Mouse (Mus musculus): Measurements from ENCODE around the gene Tex45. TPM values are rescaled to one million over a fixed set of nuclear protein-coding genes. Genes with fewer than 3 reads are reported as not detected.

Tex45 gene
- polyA plus RNA-seq, 1 experiment from 2014 or later, result 0.33 TPM

- no peak overlapping the region for H3K27ac ChIP-seq (ENCODE audit: low read depth, low read length)
- DNase-seq (ENCODE audit: low spot score), result no peak
- peak overlapping the region; percentile 14; the same call in 1 of the 2 replicates for H3K4me3 ChIP-seq (ENCODE audit: low read depth, low read length)
- no peaks in the 10 kb centered on the region for H3K4me1 ChIP-seq (replicated peaks; ENCODE audit: control insufficient read depth, insufficient read depth, low read length)
- no peaks in the 10 kb centered on the region for H3K36me3 ChIP-seq (ENCODE audit: control insufficient read depth, insufficient read depth, low read length)
- H3K4me2 ChIP-seq (ENCODE audit: low read depth, low read length, severe bottlenecking), result peak overlapping the region; percentile 42
- H3K9ac ChIP-seq (ENCODE audit: low read length), result no peak overlapping the region
- no peak for ATAC-seq (replicated peaks; ENCODE audit: low FRiP score)
- WGBS, result 29% methylated on average over 37 of the region's 37 CpGs
- H3K9me3 ChIP-seq (ENCODE audit: control insufficient read depth, low read length), result no peaks in the 10 kb centered on the region
- peaks cover 2% of the 10 kb centered on the region; the same call in 1 of the 2 replicates for H3K27me3 ChIP-seq (ENCODE audit: control insufficient read depth, insufficient read depth, low read length)
These were observed 5.2 kb downstream of the Tex45 start for GRCm38 (mm10) chr8:3475715-3476429.

GRCm38 (mm10) chr8:3480221-3480785, 9.6 kb downstream of the Tex45 start:
- Histone ChIP-seq H3K36me3 (ENCODE audit: control insufficient read depth, insufficient read depth, low read length) (no peaks in the 10 kb centered on the region), H3K27me3 (ENCODE audit: control insufficient read depth, insufficient read depth, low read length) (peaks cover 2% of the 10 kb centered on the region; the same call in 1 of the 2 replicates), H3K27ac (ENCODE audit: low read depth, low read length) (no peak overlapping the region), H3K9me3 (ENCODE audit: control insufficient read depth, low read length) (no peaks in the 10 kb centered on the region), H3K4me3 (ENCODE audit: low read depth, low read length) (no peak overlapping the region), H3K4me1 (replicated peaks; ENCODE audit: control insufficient read depth, insufficient read depth, low read length) (no peaks in the 10 kb centered on the region), H3K4me2 (ENCODE audit: low read depth, low read length, severe bottlenecking) (no peak overlapping the region), H3K9ac (ENCODE audit: low read length) (no peak overlapping the region)
- 82% methylated on average over 4 of the region's 4 CpGs for WGBS
- ATAC-seq (replicated peaks; ENCODE audit: low FRiP score), result no peak
- DNase-seq (ENCODE audit: low spot score), result no peak

GRCm38 (mm10) chr8:3481605-3482004, 10.9 kb downstream of the Tex45 start:
- WGBS, result 68% methylated on average over 5 of the region's 5 CpGs
- Histone ChIP-seq H3K9me3 (ENCODE audit: control insufficient read depth, low read length) (no peaks in the 10 kb centered on the region), H3K4me1 (replicated peaks; ENCODE audit: control insufficient read depth, insufficient read depth, low read length) (no peaks in the 10 kb centered on the region), H3K9ac (ENCODE audit: low read length) (no peak overlapping the region), H3K27ac (ENCODE audit: low read depth, low read length) (no peak overlapping the region), H3K27me3 (ENCODE audit: control insufficient read depth, insufficient read depth, low read length) (no peaks in the 10 kb centered on the region; the same call in 1 of the 2 replicates), H3K36me3 (ENCODE audit: control insufficient read depth, insufficient read depth, low read length) (no peaks in the 10 kb centered on the region), H3K4me2 (ENCODE audit: low read depth, low read length, severe bottlenecking) (no peak overlapping the region), H3K4me3 (ENCODE audit: low read depth, low read length) (no peak overlapping the region)
- no peak for ATAC-seq (replicated peaks; ENCODE audit: low FRiP score)
- DNase-seq (ENCODE audit: low spot score), result no peak

GRCm38 (mm10) chr8:3482240-3482740, 11.6 kb downstream of the Tex45 start:
- DNase-seq (ENCODE audit: low spot score) (no peak), ATAC-seq (replicated peaks; ENCODE audit: low FRiP score) (no peak)
- H3K9me3 ChIP-seq (ENCODE audit: control insufficient read depth, low read length), result no peaks in the 10 kb centered on the region
- no peak overlapping the region for H3K4me3 ChIP-seq (ENCODE audit: low read depth, low read length)
- H3K4me2 ChIP-seq (ENCODE audit: low read depth, low read length, severe bottlenecking), result no peak overlapping the region
- no peak overlapping the region for H3K27ac ChIP-seq (ENCODE audit: low read depth, low read length)
- H3K36me3 ChIP-seq (ENCODE audit: control insufficient read depth, insufficient read depth, low read length), result no peaks in the 10 kb centered on the region
- 90% methylated on average over 22 of the region's 22 CpGs for WGBS
- no peaks in the 10 kb centered on the region for H3K4me1 ChIP-seq (replicated peaks; ENCODE audit: control insufficient read depth, insufficient read depth, low read length)
- H3K9ac ChIP-seq (ENCODE audit: low read length), result no peak overlapping the region
- H3K27me3 ChIP-seq (ENCODE audit: control insufficient read depth, insufficient read depth, low read length), result no peaks in the 10 kb centered on the region; the same call in 1 of the 2 replicates

- H3K4me2 ChIP-seq (ENCODE audit: low read depth, low read length, severe bottlenecking), result no peak overlapping the region
- no peak overlapping the region for H3K9ac ChIP-seq (ENCODE audit: low read length)
- no peak for DNase-seq (ENCODE audit: low spot score)
- no peaks in the 10 kb centered on the region for H3K9me3 ChIP-seq (ENCODE audit: control insufficient read depth, low read length)
- H3K27ac ChIP-seq (ENCODE audit: low read depth, low read length), result no peak overlapping the region
- WGBS, result 80% methylated on average over 7 of the region's 7 CpGs
- ATAC-seq (replicated peaks; ENCODE audit: low FRiP score), result no peak
- H3K27me3 ChIP-seq (ENCODE audit: control insufficient read depth, insufficient read depth, low read length), result no peaks in the 10 kb centered on the region; the same call in 1 of the 2 replicates
- no peak overlapping the region for H3K4me3 ChIP-seq (ENCODE audit: low read depth, low read length)
- no peaks in the 10 kb centered on the region for H3K36me3 ChIP-seq (ENCODE audit: control insufficient read depth, insufficient read depth, low read length)
- H3K4me1 ChIP-seq (replicated peaks; ENCODE audit: control insufficient read depth, insufficient read depth, low read length), result no peaks in the 10 kb centered on the region
These were observed 12.9 kb downstream of the Tex45 start for GRCm38 (mm10) chr8:3483546-3483945.

- Histone ChIP-seq H3K4me1 (replicated peaks; ENCODE audit: control insufficient read depth, insufficient read depth, low read length) (no peaks in the 10 kb centered on the region), H3K4me3 (ENCODE audit: low read depth, low read length) (no peak overlapping the region), H3K9me3 (ENCODE audit: control insufficient read depth, low read length) (no peaks in the 10 kb centered on the region), H3K27ac (ENCODE audit: low read depth, low read length) (no peak overlapping the region), H3K36me3 (ENCODE audit: control insufficient read depth, insufficient read depth, low read length) (no peaks in the 10 kb centered on the region), H3K9ac (ENCODE audit: low read length) (no peak overlapping the region), H3K4me2 (ENCODE audit: low read depth, low read length, severe bottlenecking) (no peak overlapping the region), H3K27me3 (ENCODE audit: control insufficient read depth, insufficient read depth, low read length) (no peaks in the 10 kb centered on the region; the same call in 1 of the 2 replicates)
- DNase-seq (ENCODE audit: low spot score) (no peak), ATAC-seq (replicated peaks; ENCODE audit: low FRiP score) (peak; percentile 53; the same call in 1 of the 2 replicates)
- WGBS, result 39% methylated on average over 5 of the region's 5 CpGs
These were observed 14.5 kb downstream of the Tex45 start for GRCm38 (mm10) chr8:3485192-3485591.

GRCm38 (mm10) chr8:3492901-3493844, 22.5 kb downstream of the Tex45 start, which contains the start of gene Zfp358:
TSS of gene Zfp358 (plus strand) at chr8:3493138.
- Histone ChIP-seq H3K4me2 (ENCODE audit: low read depth, low read length, severe bottlenecking) (peak within 1 kb of the TSS; percentile 51), H3K36me3 (ENCODE audit: control insufficient read depth, insufficient read depth, low read length) (peaks cover 23% of the 10 kb centered on the region), H3K27ac (ENCODE audit: low read depth, low read length) (peak within 1 kb of the TSS; percentile 62), H3K4me1 (replicated peaks; ENCODE audit: control insufficient read depth, insufficient read depth, low read length) (peaks cover 3% of the 10 kb centered on the region; the same call in 1 of the 2 replicates), H3K9ac (ENCODE audit: low read length) (peak within 1 kb of the TSS; percentile 97), H3K27me3 (ENCODE audit: control insufficient read depth, insufficient read depth, low read length) (no peaks in the 10 kb centered on the region), H3K4me3 (ENCODE audit: low read depth, low read length) (peak within 1 kb of the TSS; percentile 89), H3K9me3 (ENCODE audit: control insufficient read depth, low read length) (no peaks in the 10 kb centered on the region; the same call in 1 of the 2 replicates)
- under 1% methylated on average over 62 of the region's 64 CpGs for WGBS
- peak; percentile 94 for DNase-seq (ENCODE audit: low spot score)
- peak; percentile 92 for ATAC-seq (replicated peaks; ENCODE audit: low FRiP score)

- Histone ChIP-seq H3K4me3 (ENCODE audit: low read depth, low read length) (peak overlapping the region; percentile 89), H3K27me3 (ENCODE audit: control insufficient read depth, insufficient read depth, low read length) (no peaks in the 10 kb centered on the region), H3K4me2 (ENCODE audit: low read depth, low read length, severe bottlenecking) (peak overlapping the region; percentile 51), H3K9ac (ENCODE audit: low read length) (peak overlapping the region; percentile 97), H3K27ac (ENCODE audit: low read depth, low read length) (no peak overlapping the region; the same call in 1 of the 2 replicates), H3K9me3 (ENCODE audit: control insufficient read depth, low read length) (no peaks in the 10 kb centered on the region; the same call in 1 of the 2 replicates), H3K4me1 (replicated peaks; ENCODE audit: control insufficient read depth, insufficient read depth, low read length) (peaks cover 3% of the 10 kb centered on the region; the same call in 1 of the 2 replicates), H3K36me3 (ENCODE audit: control insufficient read depth, insufficient read depth, low read length) (peaks cover 23% of the 10 kb centered on the region)
- WGBS, result 38% methylated on average over 6 of the region's 6 CpGs
- ATAC-seq (replicated peaks; ENCODE audit: low FRiP score), result peak; percentile 16
- DNase-seq (ENCODE audit: low spot score), result no peak
These were observed 23.2 kb downstream of the Tex45 start for GRCm38 (mm10) chr8:3493845-3494208.
